Mouse (Mus musculus) ES-E14 (cell line): ENCODE data around the gene Wdr83. TPM values are rescaled to one million over a fixed set of nuclear protein-coding genes. Genes with fewer than 3 reads are reported as not detected.

Experiments used
- DNase-seq: peaks from one replicate; pipeline ENCODE4 v3.0.0-alpha.2; 2013; ENCODE audit warnings: low read depth, low spot score
- H3K27ac ChIP-seq: 2 replicates; pipeline ENCODE4 v1.5.1; 2012; ENCODE audit warnings: low read depth, mild to moderate bottlenecking, low read length, moderate library complexity, mixed read lengths; ENCODE audit not compliant: poor library complexity, insufficient read depth, severe bottlenecking
- H3K36me3 ChIP-seq: 2 replicates; pipeline ENCODE4 v1.6.1; 2012; ENCODE audit warnings: mild to moderate bottlenecking, low read length, moderate library complexity, mixed read lengths; ENCODE audit not compliant: control insufficient read depth, poor library complexity, insufficient read depth, severe bottlenecking
- H3K4me1 ChIP-seq, 2 experiments: fragments of 150-350 bp in 1 of 2; sonication (generic) in 1 of 2; 2 replicates each; pipeline ENCODE4 v1.6.1; 2012; ENCODE audit warnings: low read length in 2 of 2, mild to moderate bottlenecking in 1 of 2, mixed read lengths in 1 of 2; ENCODE audit not compliant: control insufficient read depth in 2 of 2, insufficient read depth in 2 of 2, poor library complexity in 1 of 2
- H3K4me3 ChIP-seq, 2 experiments: fragments of 150-350 bp in 1 of 2; sonication (generic) in 1 of 2; 2 replicates each; pipeline ENCODE4 v1.5.1; 2012; ENCODE audit warnings: low read length in 2 of 2, low read depth in 1 of 2, mild to moderate bottlenecking in 1 of 2, mixed read lengths in 1 of 2; ENCODE audit not compliant: insufficient read depth in 1 of 2, poor library complexity in 1 of 2, severe bottlenecking in 1 of 2
- H3K9ac ChIP-seq: 2 replicates; pipeline ENCODE4 v1.6.1; 2012; ENCODE audit warnings: low read depth, mild to moderate bottlenecking, low read length, mixed read lengths; ENCODE audit not compliant: poor library complexity, insufficient read depth, severe bottlenecking
- H3K9me3 ChIP-seq: fragments of 150-350 bp; sonication (generic); 2 replicates; pipeline ENCODE4 v1.6.1; 2012; ENCODE audit warnings: low read depth, mild to moderate bottlenecking, low read length; ENCODE audit not compliant: control insufficient read depth, insufficient read depth
- CHD2 ChIP-seq: IDR thresholded peaks from 2 replicates; pipeline ENCODE4 v1.6.1; 2014; ENCODE audit warnings: mild to moderate bottlenecking, low read depth, low read length, inconsistent platforms
- HCFC1 ChIP-seq: IDR thresholded peaks from 2 replicates; pipeline ENCODE4 v1.6.1; 2012; ENCODE audit warnings: low read length, inconsistent platforms, borderline replicate concordance; ENCODE audit not compliant: insufficient read depth
- MAFK ChIP-seq: IDR thresholded peaks from 2 replicates; pipeline ENCODE4 v1.6.1; 2014; ENCODE audit warnings: mild to moderate bottlenecking, low read depth, low read length, inconsistent platforms; ENCODE audit not compliant: insufficient read depth
- ZC3H11A ChIP-seq: IDR thresholded peaks from 2 replicates; pipeline ENCODE4 v1.6.1; 2012; ENCODE audit warnings: low read depth, mild to moderate bottlenecking, inconsistent platforms, low read length, borderline replicate concordance
- ZNF384 ChIP-seq: IDR thresholded peaks from 2 replicates; pipeline ENCODE4 v1.6.1; 2012; ENCODE audit warnings: low read depth, low read length, inconsistent platforms
- in situ Hi-C, 2 experiments: fragments of 600-800 bp; cut with MboI; formaldehyde crosslinking; loops; one replicate each; pipeline ENCODE4 v1.15.1; 2025; ENCODE audit warnings: low sequenced_read_pairs in 2 of 2, inconsistent platforms in 1 of 2; ENCODE audit not compliant: unreplicated experiment in 2 of 2
- total RNA-seq: library from RNA; depleted of rRNA; stranded (reverse); fragments of 300-350 nt; gene quantifications from 2 replicates; pipeline ENCODE4 v1.2.3, GENCODE M21; 2012

Wdr83 gene
- total RNA-seq, 1 experiment: 26.4 TPM

- Histone ChIP-seq H3K4me3 (no peak overlapping the region), H3K36me3 (peaks cover 64% of the 10 kb centered on the region), H3K27ac (no peak overlapping the region), H3K4me1 (peaks cover 2 to 7% of the 10 kb centered on the region in 2 experiments; a peak in 2 of 4 replicates), H3K9ac (no peak overlapping the region), H3K9me3 (no peaks in the 10 kb centered on the region)
- no peak for DNase-seq
- TF ChIP-seq ZC3H11A: no peak
- in situ Hi-C loops: no loop called here
These were observed 37.5 kb downstream of the Wdr83 start for GRCm38 (mm10) chr8:85043619-85044018.

GRCm38 (mm10) chr8:85037681-85038531, 43.2 kb downstream of the Wdr83 start:
- Histone ChIP-seq H3K9me3 (no peaks in the 10 kb centered on the region), H3K4me1 (peaks cover 0 to 8% of the 10 kb centered on the region in 2 experiments; a peak in 2 of 4 replicates), H3K27ac (peak overlapping the region; percentile 97), H3K36me3 (peaks cover 19% of the 10 kb centered on the region), H3K4me3 (peak overlapping the region; percentile 77 to 96), H3K9ac (peak overlapping the region; percentile 99)
- in situ Hi-C loops: no loop called here
- TF ChIP-seq CHD2 (no peak), ZNF384 (no peak)
- no peak for DNase-seq

GRCm38 (mm10) chr8:85037366-85037680, 43.8 kb downstream of the Wdr83 start:
- peak overlapping the region; percentile 99 for H3K9ac ChIP-seq
- peaks cover 0 to 9% of the 10 kb centered on the region in 2 experiments; a peak in 2 of 4 replicates for H3K4me1 ChIP-seq
- H3K4me3 ChIP-seq: peak overlapping the region; percentile 77 to 96
- H3K9me3 ChIP-seq: no peaks in the 10 kb centered on the region
- in situ Hi-C loops: no loop called here
- peak overlapping the region; percentile 97 for H3K27ac ChIP-seq
- H3K36me3 ChIP-seq: peaks cover 18% of the 10 kb centered on the region
- DNase-seq: no peak
- TF ChIP-seq ZC3H11A (no peak), MAFK (peak; percentile 29; the same call in 1 of the 2 replicates)

GRCm38 (mm10) chr8:85036718-85037365, 44.3 kb downstream of the Wdr83 start, which contains the start of gene Tnpo2:
Gene Tnpo2, plus strand, starts transcription at chr8:85036915.
- H3K9me3 ChIP-seq: no peaks in the 10 kb centered on the region
- H3K27ac ChIP-seq: peak within 1 kb of the TSS; percentile 97
- TF ChIP-seq MAFK (0 out of 2 replicates have a peak, but pooled peaks have one; percentile 48), ZNF384 (peak; percentile 100), HCFC1 (peak; percentile 74; the same call in 1 of the 2 replicates), CHD2 (no peak; the same call in 1 of the 2 replicates), ZC3H11A (no peak)
- peaks cover 18% of the 10 kb centered on the region for H3K36me3 ChIP-seq
- peaks cover 0 to 9% of the 10 kb centered on the region in 2 experiments; a peak in 2 of 4 replicates for H3K4me1 ChIP-seq
- H3K9ac ChIP-seq: peak within 1 kb of the TSS; percentile 99
- DNase-seq: peak; percentile 90
- peak within 1 kb of the TSS; percentile 77 to 96 for H3K4me3 ChIP-seq
- in situ Hi-C loops: no loop called here

GRCm38 (mm10) chr8:85036381-85036717, 44.8 kb downstream of the Wdr83 start:
- DNase-seq: no peak
- H3K4me3 ChIP-seq: peak overlapping the region; percentile 77 to 96
- peaks cover 22% of the 10 kb centered on the region for H3K36me3 ChIP-seq
- H3K4me1 ChIP-seq: peaks cover 0 to 9% of the 10 kb centered on the region in 2 experiments; a peak in 2 of 4 replicates
- peak overlapping the region; percentile 99 for H3K9ac ChIP-seq
- peak overlapping the region; percentile 90 for H3K27ac ChIP-seq
- in situ Hi-C loops: no loop called here
- TF ChIP-seq ZC3H11A: no peak
- TF ChIP-seq CHD2: no peak
- TF ChIP-seq HCFC1: no peak
- TF ChIP-seq ZNF384: no peak
- TF ChIP-seq MAFK: no peak
- no peaks in the 10 kb centered on the region for H3K9me3 ChIP-seq
